Mouse (Mus musculus) left cerebral cortex, postnatal 25 days (tissue): ENCODE measurements around the gene Phf14. TPM values are rescaled to one million over a fixed set of nuclear protein-coding genes. Genes with fewer than 3 reads are reported as not detected.

Experiments used
- DNase-seq, 2 experiments: peaks; one replicate each; pipeline ENCODE4 v3.0.0; 2022; ENCODE audit warnings: low spot score in 2 of 2, mixed read lengths in 1 of 2
- intact Hi-C: fragments of 180-260 bp; cut with DNase I; formaldehyde crosslinking; loops from one replicate; pipeline ENCODE4 v1.15.1; 2025
- total RNA-seq, 2 experiments: library from RNA; stranded (reverse); gene quantifications; 2 replicates each; pipeline ENCODE4 v1.2.3; 2021

Gene Phf14
- total RNA-seq, 2 experiments from 2014 or later, result 92.7 to 94.3 TPM

- intact Hi-C loops, result no loop called here
- no peak for DNase-seq
Observed at GRCm38 (mm10) chr6:12019736-12020135, 112.1 kb downstream of the Phf14 start.

GRCm38 (mm10) chr6:12020156-12020555 lies 112.5 kb downstream of the Phf14 start:
- intact Hi-C loops, result no loop called here
- DNase-seq, result no peak

- intact Hi-C loops, result no loop called here
- no peak for DNase-seq
Observed at GRCm38 (mm10) chr6:12020738-12021137, 113.1 kb downstream of the Phf14 start.

GRCm38 (mm10) chr6:12021480-12021879 lies 113.9 kb downstream of the Phf14 start:
- DNase-seq, result no peak
- intact Hi-C loops, result no loop called here

GRCm38 (mm10) chr6:12023395-12023794 lies 115.8 kb downstream of the Phf14 start:
- intact Hi-C loops, result no loop called here
- no peak for DNase-seq

GRCm38 (mm10) chr6:12026804-12027537 lies 119.4 kb downstream of the Phf14 start:
- no peak for DNase-seq
- intact Hi-C loops, result no loop called here

- DNase-seq, result no peak
- intact Hi-C loops, result no loop called here
Observed at GRCm38 (mm10) chr6:12034561-12034960, 127.0 kb downstream of the Phf14 start.

- no peak for DNase-seq
- intact Hi-C loops, result no loop called here
Observed at GRCm38 (mm10) chr6:12038268-12038667, 130.7 kb downstream of the Phf14 start.

- DNase-seq, result no peak
- intact Hi-C loops, result no loop called here
Observed at GRCm38 (mm10) chr6:12052884-12053283, 145.3 kb downstream of the Phf14 start.

GRCm38 (mm10) chr6:12054149-12054548 lies 146.5 kb downstream of the Phf14 start:
- intact Hi-C loops, result no loop called here
- DNase-seq, result no peak

GRCm38 (mm10) chr6:12058717-12059116 lies 151.1 kb downstream of the Phf14 start:
- intact Hi-C loops, result no loop called here
- DNase-seq, result no peak

- no peak for DNase-seq
- intact Hi-C loops, result no loop called here
Observed at GRCm38 (mm10) chr6:12059971-12060370, 152.4 kb downstream of the Phf14 start.

GRCm38 (mm10) chr6:12060452-12061140 lies 153.0 kb downstream of the Phf14 start:
- intact Hi-C loops, result no loop called here
- DNase-seq, result no peak

- intact Hi-C loops, result no loop called here
- no peak for DNase-seq
Observed at GRCm38 (mm10) chr6:12067956-12068355, 160.3 kb downstream of the Phf14 start.

- DNase-seq, result no peak
- intact Hi-C loops, result no loop called here
Observed at GRCm38 (mm10) chr6:12069357-12069756, 161.7 kb downstream of the Phf14 start.

GRCm38 (mm10) chr6:12074599-12074998 lies 167.0 kb downstream of the Phf14 start:
- intact Hi-C loops, result no loop called here

GRCm38 (mm10) chr6:12077338-12077737 lies 169.7 kb downstream of the Phf14 start:
- DNase-seq, result no peak
- intact Hi-C loops, result no loop called here

More at GRCm38 (mm10) chr6:12074599-12074998, 167.0 kb downstream of the Phf14 start:
- DNase-seq, result no peak

- DNase-seq, result no peak
- intact Hi-C loops, result no loop called here
Observed at GRCm38 (mm10) chr6:12077880-12078618, 170.4 kb downstream of the Phf14 start.

GRCm38 (mm10) chr6:12079260-12079659 lies 171.7 kb downstream of the Phf14 start:
- DNase-seq, result no peak
- intact Hi-C loops, result no loop called here

GRCm38 (mm10) chr6:12080423-12080822 lies 172.8 kb downstream of the Phf14 start:
- DNase-seq, result no peak
- intact Hi-C loops, result no loop called here

- intact Hi-C loops, result no loop called here
- no peak for DNase-seq
Observed at GRCm38 (mm10) chr6:12081722-12082121, 174.1 kb downstream of the Phf14 start.
